Mouse (Mus musculus): Measurements from ENCODE around the gene Wdr95. TPM values are rescaled to one million over a fixed set of nuclear protein-coding genes. Genes with fewer than 3 reads are reported as not detected.
A peak's percentile ranks its signal among the peaks of the same experiment; 100 is the strongest.

Gene Wdr95
- polyA plus RNA-seq, 1 experiment from 2014 or later, result not detected

DNA sequence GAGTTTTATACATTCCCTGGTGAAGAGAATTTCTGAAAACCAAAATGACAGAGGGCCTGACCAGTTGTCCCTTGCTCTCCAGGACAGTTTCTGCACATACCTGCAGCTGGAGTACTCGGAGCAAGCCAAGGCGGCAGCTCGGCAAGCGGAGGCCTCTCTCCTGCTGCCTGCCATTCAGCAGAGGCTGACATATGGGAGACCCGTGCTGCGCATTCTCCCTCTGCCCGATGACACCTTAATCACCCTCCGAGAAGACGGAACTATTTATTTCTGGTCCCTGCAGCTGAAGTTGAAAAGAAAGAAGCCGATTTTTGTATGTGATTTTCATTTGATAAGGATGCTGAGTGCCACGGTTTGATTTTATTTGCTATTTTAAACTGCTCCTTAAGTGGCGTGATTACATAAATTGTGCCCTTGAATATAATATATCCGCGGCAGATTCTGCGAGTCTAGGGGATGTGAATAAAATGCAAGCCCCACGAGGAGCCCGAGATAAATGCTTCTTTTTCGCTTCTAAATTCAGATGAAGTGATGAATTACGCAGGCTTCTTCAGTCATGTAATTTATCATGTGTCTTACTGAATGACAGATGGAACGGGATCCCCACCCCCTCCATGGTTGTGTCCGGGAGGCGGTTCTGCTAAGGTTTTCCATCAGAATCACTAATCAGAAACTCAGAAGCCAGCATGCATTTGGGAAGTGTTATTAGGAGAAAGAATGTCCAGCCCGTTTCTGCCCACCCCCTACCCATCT, 24.9 kb upstream of the Wdr95 start:
- H3K9me3 ChIP-seq, result no peaks in the 10 kb centered on the region
- no peak for DNase-seq (ENCODE audit: low spot score)
- WGBS, result 87% methylated on average over 23 of the region's 23 CpGs
- no peaks in the 10 kb centered on the region for H3K36me3 ChIP-seq (replicated peaks)
- H3K27ac ChIP-seq (replicated peaks), result no peak overlapping the region
- peaks cover 8% of the 10 kb centered on the region for H3K4me1 ChIP-seq
- no peak overlapping the region for H3K4me3 ChIP-seq
- peaks cover 6% of the 10 kb centered on the region; the same call in 1 of the 2 replicates for H3K27me3 ChIP-seq (replicated peaks; ENCODE audit: low read depth, poor library complexity, severe bottlenecking)

DNA sequence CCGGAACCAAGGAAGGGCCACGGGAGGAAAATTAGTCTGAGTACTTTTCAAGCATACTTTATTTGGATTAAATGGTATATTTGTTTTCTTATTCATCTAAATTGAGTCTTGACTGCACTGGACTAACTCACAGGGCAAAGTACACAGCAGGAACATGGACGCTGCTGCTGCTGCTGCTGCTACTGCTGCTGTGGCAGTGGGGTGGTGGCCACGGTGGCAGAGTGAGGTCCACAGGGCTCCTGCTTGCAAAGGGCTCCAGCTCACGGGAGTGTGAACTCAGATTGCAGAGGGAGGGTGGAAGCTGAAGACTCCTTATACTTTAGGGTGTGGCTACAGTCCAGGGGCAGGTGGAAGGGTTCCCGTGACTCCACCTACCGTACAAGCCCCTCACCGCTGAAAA, 23.5 kb upstream of the Wdr95 start:
- Histone ChIP-seq H3K27me3 (replicated peaks; ENCODE audit: low read depth, poor library complexity, severe bottlenecking) (peaks cover 6% of the 10 kb centered on the region; the same call in 1 of the 2 replicates), H3K27ac (replicated peaks) (no peak overlapping the region; the same call in 1 of the 2 replicates)

DNA sequence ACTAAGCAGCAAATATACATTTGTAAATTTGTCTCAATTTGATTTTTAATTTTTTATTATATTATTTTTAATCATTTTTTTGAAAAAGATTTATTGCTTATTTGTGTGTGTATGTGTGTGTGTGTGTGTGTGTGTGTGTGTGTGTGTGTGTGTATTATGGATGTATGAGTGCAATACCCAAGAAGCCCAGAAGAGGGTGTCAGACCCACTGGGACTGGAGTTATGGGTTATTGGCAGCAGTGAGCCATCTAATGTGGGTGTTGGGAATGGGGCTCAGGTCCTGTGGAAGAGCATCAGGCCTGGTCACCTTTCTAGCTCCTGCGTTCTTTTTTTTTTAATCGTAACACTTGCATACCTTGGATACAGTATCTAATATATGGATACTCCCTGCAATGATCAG, 22.4 kb upstream of the Wdr95 start:
- DNase-seq (ENCODE audit: low spot score), result no peak
- H3K27me3 ChIP-seq (replicated peaks; ENCODE audit: low read depth, poor library complexity, severe bottlenecking), result peaks cover 6% of the 10 kb centered on the region; the same call in 1 of the 2 replicates
- H3K4me3 ChIP-seq, result no peak overlapping the region
- H3K36me3 ChIP-seq (replicated peaks), result no peaks in the 10 kb centered on the region
- H3K9me3 ChIP-seq, result no peaks in the 10 kb centered on the region
- H3K4me1 ChIP-seq, result no peaks in the 10 kb centered on the region; the same call in 1 of the 2 replicates
- WGBS, result 99% methylated on average over 2 of the region's 2 CpGs
- H3K27ac ChIP-seq (replicated peaks), result no peak overlapping the region

More for the DNA sequence above, 23.5 kb upstream of the Wdr95 start:
- Histone ChIP-seq H3K4me1 (peaks cover 5% of the 10 kb centered on the region), H3K9me3 (no peaks in the 10 kb centered on the region), H3K36me3 (replicated peaks) (no peaks in the 10 kb centered on the region), H3K4me3 (no peak overlapping the region)
- 88% methylated on average over 8 of the region's 8 CpGs for WGBS
- DNase-seq (ENCODE audit: low spot score), result no peak

DNA sequence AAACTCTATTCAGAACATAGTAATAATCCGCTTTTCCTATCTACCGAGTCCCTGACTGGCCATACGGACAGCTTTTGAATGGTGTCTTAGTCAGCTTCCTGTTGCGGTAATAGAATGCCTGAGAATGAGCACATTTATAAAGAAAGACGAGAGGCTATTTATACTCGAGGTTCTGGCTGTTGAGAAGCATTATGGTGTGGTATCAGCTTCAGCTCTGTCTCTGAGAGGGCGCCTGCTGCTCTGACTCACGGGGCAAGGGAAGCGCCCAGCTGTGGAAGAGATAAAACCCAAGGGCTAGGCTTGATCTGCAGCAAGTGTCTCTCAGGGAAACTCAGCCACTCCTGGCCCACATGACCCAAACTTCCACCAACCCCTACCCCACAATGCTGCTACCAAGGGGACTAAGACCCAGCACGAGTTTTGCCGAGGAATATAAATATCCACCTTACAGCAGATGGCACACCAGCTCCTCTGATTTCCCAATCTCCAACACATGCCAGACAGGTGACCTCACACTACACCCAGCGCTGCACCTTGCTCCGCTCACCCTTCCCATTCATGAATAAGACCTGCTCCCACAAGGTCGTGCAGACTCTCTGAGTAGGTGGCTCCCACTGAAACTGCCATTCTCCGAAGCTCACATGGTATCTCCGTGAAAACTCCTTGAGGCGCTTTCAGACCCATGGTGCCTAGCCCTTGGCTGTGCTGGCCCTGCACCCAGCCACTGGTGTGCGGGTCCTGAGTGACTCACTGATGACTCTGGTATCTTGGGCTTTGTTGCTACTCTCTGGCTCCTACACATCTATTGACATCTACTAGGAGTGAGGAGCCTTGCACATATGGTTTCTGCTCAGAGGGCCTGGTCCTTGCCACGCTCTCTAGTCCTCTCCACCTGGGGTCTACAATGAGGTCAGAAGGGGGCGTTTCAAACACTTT, 20.1 kb upstream of the Wdr95 start:
- Histone ChIP-seq H3K27ac (replicated peaks) (no peak overlapping the region; the same call in 1 of the 2 replicates), H3K27me3 (replicated peaks; ENCODE audit: low read depth, poor library complexity, severe bottlenecking) (peaks cover 9% of the 10 kb centered on the region; the same call in 1 of the 2 replicates), H3K4me1 (peaks cover 2% of the 10 kb centered on the region), H3K9me3 (no peaks in the 10 kb centered on the region), H3K36me3 (replicated peaks) (no peaks in the 10 kb centered on the region), H3K4me3 (no peak overlapping the region)
- 85% methylated on average over 20 of the region's 20 CpGs for WGBS
- no peak for DNase-seq (ENCODE audit: low spot score)

DNA sequence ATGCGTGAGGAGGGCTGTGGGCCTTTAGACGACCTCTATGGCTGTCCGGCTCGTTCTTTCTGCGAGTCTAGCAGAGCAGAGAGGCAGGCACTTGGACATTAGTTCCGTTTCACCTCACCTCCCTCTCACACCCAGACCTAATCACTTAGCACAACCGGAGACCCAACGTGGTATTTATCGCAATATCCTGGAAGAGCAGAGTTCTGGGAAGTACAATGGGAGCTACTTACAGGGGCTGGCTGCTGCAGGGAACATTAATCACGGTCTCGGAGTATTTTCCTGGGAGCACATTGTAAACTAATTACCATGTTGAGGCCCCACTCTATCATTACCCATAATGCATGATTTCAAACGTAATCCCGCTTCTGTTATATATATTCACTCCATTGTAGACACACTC, 18.2 kb upstream of the Wdr95 start:
- H3K4me1 ChIP-seq, result peaks cover 20% of the 10 kb centered on the region
- no peak for DNase-seq (ENCODE audit: low spot score)
- H3K27ac ChIP-seq (replicated peaks), result no peak overlapping the region
- peaks cover 9% of the 10 kb centered on the region; the same call in 1 of the 2 replicates for H3K27me3 ChIP-seq (replicated peaks; ENCODE audit: low read depth, poor library complexity, severe bottlenecking)
- WGBS, result 83% methylated on average over 13 of the region's 13 CpGs
- no peaks in the 10 kb centered on the region for H3K36me3 ChIP-seq (replicated peaks)
- H3K4me3 ChIP-seq, result no peak overlapping the region
- no peaks in the 10 kb centered on the region for H3K9me3 ChIP-seq

DNA sequence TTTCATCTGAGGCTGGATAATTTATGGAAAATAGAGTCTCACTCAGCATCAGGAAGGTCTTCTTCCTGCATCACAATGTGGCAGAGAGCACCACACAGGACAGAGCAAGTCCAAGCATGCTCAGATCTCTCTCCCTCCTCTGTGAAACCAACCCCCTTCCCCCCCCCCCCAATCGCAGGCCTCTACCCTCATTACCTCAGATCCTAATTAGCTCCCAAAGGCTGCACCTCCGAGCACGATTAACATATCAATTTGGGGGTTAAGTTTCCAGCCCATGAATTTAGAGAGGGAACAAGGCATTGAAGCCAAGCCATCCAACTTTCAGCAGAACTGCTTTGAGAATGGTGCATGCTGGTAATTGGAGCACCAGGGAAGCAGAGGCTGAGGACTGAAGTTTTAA, 15.8 kb upstream of the Wdr95 start:
- no peaks in the 10 kb centered on the region for H3K9me3 ChIP-seq
- H3K36me3 ChIP-seq (replicated peaks), result no peaks in the 10 kb centered on the region
- H3K27me3 ChIP-seq (replicated peaks; ENCODE audit: low read depth, poor library complexity, severe bottlenecking), result peaks cover 9% of the 10 kb centered on the region; the same call in 1 of the 2 replicates
- H3K27ac ChIP-seq (replicated peaks), result no peak overlapping the region
- WGBS, result 24% methylated on average over 3 of the region's 3 CpGs
- no peak overlapping the region for H3K4me3 ChIP-seq
- DNase-seq (ENCODE audit: low spot score), result no peak
- peaks cover 22% of the 10 kb centered on the region for H3K4me1 ChIP-seq

DNA sequence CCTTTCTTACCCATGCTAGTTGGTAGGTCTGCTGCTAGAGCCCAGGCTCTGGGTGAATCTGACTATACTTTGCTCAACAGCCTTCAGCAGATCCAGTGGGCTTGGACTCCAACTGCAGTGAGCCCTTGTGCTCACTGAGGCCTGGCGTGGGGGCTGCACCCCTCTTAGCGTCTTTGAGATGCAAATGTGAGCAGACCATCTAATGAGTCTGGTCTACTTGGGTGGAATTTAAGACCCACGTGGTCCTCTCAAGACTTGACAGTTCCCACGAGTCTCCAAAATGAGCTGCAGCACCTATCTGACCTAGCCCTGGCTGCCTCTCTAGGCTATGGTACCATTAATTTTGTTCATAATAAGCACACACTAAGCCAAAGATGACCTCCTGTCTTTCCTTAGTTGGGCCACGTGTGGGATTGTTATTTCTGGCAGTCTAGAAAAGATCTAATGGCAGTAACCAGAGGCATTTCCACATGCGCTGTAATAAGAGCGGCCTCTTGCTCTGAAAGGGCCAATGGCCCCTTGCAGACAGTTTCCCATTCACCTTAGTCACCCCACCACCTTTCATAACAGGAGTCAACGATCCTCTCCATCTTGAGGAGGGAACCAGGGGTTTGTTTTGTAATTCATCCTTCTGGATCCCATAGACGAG, 14.9 kb upstream of the Wdr95 start:
- no peak for DNase-seq (ENCODE audit: low spot score)
- H3K4me3 ChIP-seq, result no peak overlapping the region
- H3K27ac ChIP-seq (replicated peaks), result peak overlapping the region; percentile 74
- peaks cover 26% of the 10 kb centered on the region for H3K4me1 ChIP-seq
- H3K9me3 ChIP-seq, result no peaks in the 10 kb centered on the region
- no peaks in the 10 kb centered on the region for H3K36me3 ChIP-seq (replicated peaks)
- H3K27me3 ChIP-seq (replicated peaks; ENCODE audit: low read depth, poor library complexity, severe bottlenecking), result 0 out of 2 replicates have a peak, but pooled peaks cover 3% of the 10 kb centered on the region
- WGBS, result 45% methylated on average over 9 of the region's 9 CpGs

DNA sequence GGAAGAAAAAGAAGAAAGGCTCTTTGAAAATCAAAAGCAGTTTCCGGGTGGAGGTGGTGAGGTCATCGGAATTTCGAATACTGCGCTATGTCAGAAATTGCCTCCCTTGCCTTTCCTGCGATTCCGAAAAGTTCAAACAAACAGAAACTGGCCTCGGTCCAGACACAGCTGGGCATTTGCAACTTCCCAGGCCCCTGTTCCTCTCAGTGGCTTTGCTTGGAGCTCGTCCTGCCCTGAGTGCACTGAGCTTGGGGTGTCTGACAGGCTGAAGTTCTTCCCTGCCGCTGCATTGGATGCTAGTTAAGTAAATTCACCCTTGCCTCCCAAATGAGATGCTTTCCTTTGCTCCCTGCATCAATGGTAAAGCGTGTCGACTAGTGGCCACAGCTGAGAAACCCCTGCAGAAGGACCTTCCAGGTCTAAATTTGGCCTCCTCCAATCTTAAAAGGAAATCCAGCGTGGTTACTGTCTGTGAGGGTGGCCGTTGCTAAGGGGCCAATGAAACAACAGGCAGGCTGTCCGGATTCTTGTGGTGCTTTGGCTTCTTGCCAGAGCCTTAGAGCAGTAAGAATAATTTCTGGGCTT, 14.3 kb upstream of the Wdr95 start:
- Histone ChIP-seq H3K4me1 (peaks cover 26% of the 10 kb centered on the region), H3K27me3 (replicated peaks; ENCODE audit: low read depth, poor library complexity, severe bottlenecking) (0 out of 2 replicates have a peak, but pooled peaks cover 3% of the 10 kb centered on the region), H3K4me3 (0 out of 2 replicates have a peak overlapping the region, but pooled peaks have one; percentile 8), H3K36me3 (replicated peaks) (no peaks in the 10 kb centered on the region), H3K9me3 (no peaks in the 10 kb centered on the region), H3K27ac (replicated peaks) (peak overlapping the region; percentile 74)
- 24% methylated on average over 14 of the region's 14 CpGs for WGBS
- DNase-seq (ENCODE audit: low spot score), result peak; percentile 56

DNA sequence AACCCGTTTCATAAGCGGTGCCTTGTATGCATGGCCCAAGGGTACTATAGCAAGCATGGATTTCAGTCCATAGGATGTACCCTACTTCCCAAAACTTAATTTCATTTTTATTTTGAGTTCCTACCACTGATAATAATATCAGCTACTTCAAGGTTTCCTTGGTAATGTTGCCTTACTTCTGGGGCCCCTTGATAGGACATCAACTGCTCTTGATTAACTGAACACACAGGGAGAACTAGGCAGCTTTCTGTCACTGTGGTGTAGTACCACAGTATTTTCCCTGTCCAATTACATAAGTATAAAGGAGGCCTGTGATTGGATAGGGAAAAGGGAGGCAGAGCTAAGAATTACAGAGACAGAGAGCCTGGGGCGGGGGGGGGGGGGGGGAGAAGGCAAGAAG, 13.6 kb upstream of the Wdr95 start:
- no peak for DNase-seq (ENCODE audit: low spot score)
- Histone ChIP-seq H3K4me3 (no peak overlapping the region), H3K9me3 (no peaks in the 10 kb centered on the region), H3K4me1 (peaks cover 26% of the 10 kb centered on the region), H3K27ac (replicated peaks) (no peak overlapping the region), H3K27me3 (replicated peaks; ENCODE audit: low read depth, poor library complexity, severe bottlenecking) (0 out of 2 replicates have a peak, but pooled peaks cover 3% of the 10 kb centered on the region), H3K36me3 (replicated peaks) (no peaks in the 10 kb centered on the region)
- WGBS, result 73% methylated on average over 3 of the region's 3 CpGs

DNA sequence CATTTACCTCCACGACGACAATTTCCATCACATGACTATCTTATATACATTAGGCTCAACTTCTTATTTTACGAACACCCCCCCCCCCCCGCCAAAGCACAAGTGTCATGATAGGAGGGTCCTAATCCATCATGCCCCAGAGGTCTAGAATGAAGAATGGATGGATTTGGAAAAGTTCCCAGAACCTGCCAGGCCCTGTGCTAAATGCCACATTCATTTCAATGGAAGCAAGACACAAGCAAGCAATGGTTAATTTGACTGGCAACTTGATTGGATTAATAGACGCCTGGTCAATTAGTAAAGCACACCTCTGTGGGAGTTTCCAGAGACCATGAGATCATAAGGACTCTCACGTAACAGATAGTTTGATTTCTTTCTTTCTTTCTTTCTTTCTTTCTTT, 11.4 kb upstream of the Wdr95 start:
- no peaks in the 10 kb centered on the region for H3K9me3 ChIP-seq
- H3K36me3 ChIP-seq (replicated peaks), result no peaks in the 10 kb centered on the region
- H3K27ac ChIP-seq (replicated peaks), result no peak overlapping the region
- WGBS, result 81% methylated on average over 6 of the region's 6 CpGs
- DNase-seq (ENCODE audit: low spot score), result no peak
- peaks cover 35% of the 10 kb centered on the region for H3K4me1 ChIP-seq
- H3K4me3 ChIP-seq, result no peak overlapping the region
- H3K27me3 ChIP-seq (replicated peaks; ENCODE audit: low read depth, poor library complexity, severe bottlenecking), result 0 out of 2 replicates have a peak, but pooled peaks cover 2% of the 10 kb centered on the region

DNA sequence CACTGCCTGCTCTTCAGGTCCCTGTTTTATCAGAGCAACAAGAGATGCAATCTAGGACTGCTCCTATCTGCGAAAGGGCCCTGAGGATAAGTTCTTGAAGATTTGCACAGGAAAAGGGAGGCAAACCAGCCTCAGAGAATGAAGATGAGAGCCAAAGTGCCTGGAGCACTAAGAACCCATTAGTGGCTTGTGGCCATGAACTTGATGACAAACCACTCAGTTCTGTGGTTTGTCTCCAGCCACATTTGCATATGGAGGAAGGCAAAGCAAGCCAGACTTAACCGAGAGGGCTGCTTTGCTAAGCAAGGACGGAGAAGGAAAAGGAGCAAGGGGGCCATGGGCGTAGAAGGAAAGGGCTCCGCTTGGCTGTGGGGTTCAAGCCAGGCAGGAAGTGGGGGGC, 7.7 kb upstream of the Wdr95 start:
- 85% methylated on average over 5 of the region's 5 CpGs for WGBS
- H3K36me3 ChIP-seq (replicated peaks), result no peaks in the 10 kb centered on the region
- peaks cover 20% of the 10 kb centered on the region; the same call in 1 of the 2 replicates for H3K27me3 ChIP-seq (replicated peaks; ENCODE audit: low read depth, poor library complexity, severe bottlenecking)
- peaks cover 36% of the 10 kb centered on the region for H3K4me1 ChIP-seq
- no peak overlapping the region for H3K27ac ChIP-seq (replicated peaks)
- no peaks in the 10 kb centered on the region for H3K9me3 ChIP-seq
- no peak overlapping the region for H3K4me3 ChIP-seq
- no peak for DNase-seq (ENCODE audit: low spot score)

DNA sequence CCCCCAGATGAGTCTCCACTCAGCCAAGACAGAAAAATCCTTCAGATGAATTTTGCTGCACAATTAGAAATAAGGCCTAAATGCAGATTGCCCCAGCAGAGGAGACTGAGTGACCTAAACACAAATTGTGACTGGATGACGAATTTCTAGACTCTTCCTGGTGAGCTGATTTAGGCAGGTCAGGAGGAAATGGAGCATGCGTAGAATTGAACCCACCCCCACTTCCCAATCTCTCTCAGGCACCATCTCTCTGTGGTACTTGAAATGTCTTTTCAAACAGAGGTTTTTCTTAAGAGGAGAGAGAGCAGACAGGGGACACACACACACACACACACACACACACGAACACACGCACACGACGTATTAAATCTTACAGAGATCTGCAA, 4.6 kb upstream of the Wdr95 start:
- peaks cover 52% of the 10 kb centered on the region for H3K4me1 ChIP-seq
- 79% methylated on average over 6 of the region's 6 CpGs for WGBS
- no peak overlapping the region for H3K4me3 ChIP-seq
- peaks cover 20% of the 10 kb centered on the region; the same call in 1 of the 2 replicates for H3K27me3 ChIP-seq (replicated peaks; ENCODE audit: low read depth, poor library complexity, severe bottlenecking)
- DNase-seq (ENCODE audit: low spot score), result no peak
- peak overlapping the region; percentile 60 for H3K27ac ChIP-seq (replicated peaks)
- no peaks in the 10 kb centered on the region for H3K9me3 ChIP-seq
- H3K36me3 ChIP-seq (replicated peaks), result no peaks in the 10 kb centered on the region
